Mouse (Mus musculus) ZHBTc4 (cell line): ENCODE data around the gene Gm20388.
"Not testable (repeated sequence)": the region's sequence is repeated elsewhere in the genome, so short reads cannot be mapped to it uniquely, and the experiment has no call there.

Experiments
- DNase-seq: peaks from one replicate; pipeline ENCODE4 v3.0.0-alpha.2; 2011; ENCODE audit warnings: low read depth, low spot score

Gene Gm20388

GRCm38 (mm10) chr8:123000311-123000710 lies 3089.7 kb downstream of the Gm20388 start:
- DNase-seq: no peak

GRCm38 (mm10) chr8:123004033-123004922 lies 3093.6 kb downstream of the Gm20388 start:
- no peak for DNase-seq

GRCm38 (mm10) chr8:123005328-123005727 lies 3094.7 kb downstream of the Gm20388 start:
- no peak for DNase-seq

- DNase-seq: no peak
These were observed 3095.2 kb downstream of the Gm20388 start for GRCm38 (mm10) chr8:123005805-123006204.

DNA sequence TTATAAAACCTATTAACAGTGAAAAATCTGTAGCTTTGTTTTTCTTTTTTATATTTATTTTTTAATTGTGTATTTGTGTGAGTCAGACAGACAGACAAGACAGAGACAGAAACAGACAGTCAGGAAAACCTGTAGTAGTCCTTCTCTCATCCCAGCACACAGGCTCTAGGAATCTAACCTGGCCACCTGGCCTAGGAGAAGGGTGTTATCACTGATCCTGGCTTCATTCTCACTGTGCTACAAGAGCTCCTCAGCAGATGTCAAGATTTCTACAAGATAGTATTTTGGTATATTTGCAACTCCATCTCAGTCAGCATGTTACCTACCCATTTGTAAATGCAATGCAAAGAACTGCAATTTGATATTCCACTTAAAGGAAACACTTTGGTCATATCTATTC lies 3100.7 kb downstream of the Gm20388 start:
- no peak for DNase-seq

GRCm38 (mm10) chr8:123014429-123014828 lies 3103.8 kb downstream of the Gm20388 start:
- DNase-seq: no peak

DNA sequence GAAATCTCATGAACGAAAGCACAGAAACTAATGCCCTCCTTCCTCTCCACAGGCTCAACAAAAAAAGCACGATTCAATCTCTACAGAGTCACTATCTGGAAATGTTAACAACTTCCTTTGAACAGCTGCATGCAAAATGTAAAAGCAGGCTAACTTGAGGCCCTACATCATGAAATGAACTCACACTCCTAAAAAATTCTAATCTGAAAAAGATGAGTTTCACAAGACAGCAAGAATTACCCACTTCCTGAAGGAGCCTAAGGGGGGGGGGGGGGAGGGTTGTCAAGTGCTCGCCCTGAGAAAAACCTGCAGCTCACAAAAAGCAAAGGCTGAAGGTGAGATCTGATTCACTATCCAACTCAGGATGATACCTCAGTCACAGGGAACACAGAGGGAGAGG lies 3104.4 kb downstream of the Gm20388 start:
- DNase-seq: no peak

DNA sequence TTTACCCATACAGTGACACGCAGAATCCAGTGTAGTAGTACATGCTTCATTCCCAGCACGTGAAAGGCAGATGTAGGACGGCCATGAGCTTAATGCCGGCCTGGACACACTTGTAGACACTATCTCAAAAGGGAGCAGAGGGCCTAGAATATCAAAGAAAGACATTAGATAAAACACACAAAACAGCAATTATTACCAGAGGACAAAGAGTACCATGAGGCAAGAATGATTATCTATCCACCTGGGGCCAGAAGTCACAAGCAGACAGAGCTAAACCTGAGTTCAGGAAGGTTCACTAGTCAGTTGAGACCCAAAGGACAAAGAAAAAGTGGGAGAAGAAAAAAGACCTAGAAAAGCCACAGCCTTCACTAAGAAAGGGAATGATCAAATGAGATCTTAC lies 3106.5 kb downstream of the Gm20388 start:
- DNase-seq: no peak

GRCm38 (mm10) chr8:123018484-123019164 lies 3108.0 kb downstream of the Gm20388 start:
- DNase-seq: no peak

GRCm38 (mm10) chr8:123020084-123020483 lies 3109.4 kb downstream of the Gm20388 start:
- no peak for DNase-seq

- no peak for DNase-seq
These were observed 3110.2 kb downstream of the Gm20388 start for GRCm38 (mm10) chr8:123020859-123021258.

DNA sequence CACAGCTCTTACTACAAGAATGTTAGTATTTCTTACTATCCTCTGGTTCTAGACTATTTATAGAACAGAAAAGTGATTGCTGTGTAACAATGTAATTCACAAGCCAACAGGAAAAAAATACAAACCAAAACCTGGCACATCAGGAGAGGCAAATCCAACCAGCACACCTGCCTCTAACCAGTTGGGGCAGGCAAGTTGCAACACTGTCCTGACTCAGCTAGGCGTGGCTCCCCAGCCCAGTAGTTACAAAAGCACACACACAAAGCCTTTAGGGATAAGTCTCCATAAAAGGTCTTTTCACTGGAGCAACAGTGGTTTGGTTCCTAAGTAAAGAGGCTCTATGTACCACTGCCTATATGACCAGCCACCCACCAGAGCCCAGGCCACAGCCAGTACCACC lies 3110.6 kb downstream of the Gm20388 start:
- peak; percentile 75 for DNase-seq

DNA sequence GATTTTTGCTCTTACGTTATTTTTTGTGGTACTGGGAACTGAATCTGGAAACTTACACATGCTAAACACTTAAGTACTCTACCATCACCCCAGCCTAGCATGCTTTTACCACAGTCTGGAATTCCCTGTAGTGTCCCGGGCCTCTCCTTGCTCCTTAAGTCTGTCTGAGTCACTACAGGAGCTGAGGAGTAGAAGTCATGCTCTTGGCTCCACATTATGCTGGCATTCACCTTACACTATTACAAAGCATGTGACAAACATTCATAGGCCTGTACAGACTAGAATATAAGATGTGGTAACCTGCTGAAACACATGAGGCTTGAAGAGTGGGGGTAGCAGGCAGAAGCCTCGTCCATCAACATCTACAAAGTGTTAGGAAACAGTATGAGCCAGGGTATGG lies 3112.1 kb downstream of the Gm20388 start:
- DNase-seq: no peak

DNA sequence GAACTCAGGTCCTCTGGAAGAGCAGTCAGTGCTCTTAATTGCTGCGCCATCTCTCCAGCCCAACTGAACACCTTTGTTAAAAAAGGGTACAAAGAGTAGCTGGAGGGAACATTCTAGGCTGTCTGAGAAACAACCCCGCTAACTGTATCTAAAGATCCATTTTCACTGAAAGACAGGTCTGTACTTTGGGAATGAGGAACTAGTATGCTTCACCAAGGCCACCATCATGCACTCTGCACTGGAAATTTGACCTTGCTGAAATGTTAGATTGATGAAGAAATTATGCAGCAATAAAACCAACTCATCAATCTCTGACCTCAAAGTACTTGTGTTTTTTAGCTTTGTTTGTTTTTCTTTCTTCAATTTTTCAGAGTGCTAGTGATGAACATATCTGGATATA lies 3113.6 kb downstream of the Gm20388 start:
- no peak for DNase-seq

DNA sequence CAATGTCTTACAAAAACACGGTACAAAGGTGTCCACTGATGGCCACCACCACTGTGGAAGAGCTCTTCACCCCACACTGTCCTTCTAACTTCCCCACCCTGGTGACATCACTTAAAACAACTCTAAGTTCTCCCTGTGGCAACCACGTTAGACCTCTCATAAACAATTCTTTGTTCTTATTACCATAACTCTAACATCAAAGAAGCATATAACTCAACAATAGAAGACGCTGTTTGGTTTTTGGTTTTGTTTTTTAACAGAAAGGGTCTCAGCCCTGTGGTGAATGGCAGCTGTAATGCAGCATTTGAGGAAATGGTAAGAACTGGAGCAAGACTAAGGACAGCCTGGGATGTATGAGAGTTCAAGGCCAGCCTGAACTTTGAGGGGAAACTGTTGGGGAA lies 3115.3 kb downstream of the Gm20388 start:
- no peak for DNase-seq

GRCm38 (mm10) chr8:123027786-123028185 lies 3117.1 kb downstream of the Gm20388 start:
- no peak for DNase-seq

DNA sequence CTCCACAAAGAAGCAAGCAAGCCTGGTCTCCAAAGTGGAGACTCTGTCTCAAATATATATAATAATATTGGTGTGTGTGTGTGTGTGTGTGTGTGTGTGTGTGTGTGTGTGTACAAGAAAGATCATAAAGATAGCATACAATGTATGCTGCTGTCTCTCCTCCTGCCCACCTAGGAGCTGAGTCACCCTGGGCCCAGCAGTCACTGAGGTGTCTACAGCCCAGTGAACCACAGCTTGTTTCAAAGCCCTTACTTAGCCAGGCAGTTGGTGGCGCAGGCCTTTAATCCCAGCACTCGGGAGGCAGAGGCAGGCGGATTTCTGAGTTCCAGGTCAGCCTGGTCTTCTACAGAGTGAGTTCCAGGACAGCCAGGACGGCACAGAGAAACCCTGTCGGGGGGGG lies 3119.4 kb downstream of the Gm20388 start:
- not testable (repeated sequence) for DNase-seq

- no peak for DNase-seq
These were observed 3120.8 kb downstream of the Gm20388 start for GRCm38 (mm10) chr8:123031321-123031978.

DNA sequence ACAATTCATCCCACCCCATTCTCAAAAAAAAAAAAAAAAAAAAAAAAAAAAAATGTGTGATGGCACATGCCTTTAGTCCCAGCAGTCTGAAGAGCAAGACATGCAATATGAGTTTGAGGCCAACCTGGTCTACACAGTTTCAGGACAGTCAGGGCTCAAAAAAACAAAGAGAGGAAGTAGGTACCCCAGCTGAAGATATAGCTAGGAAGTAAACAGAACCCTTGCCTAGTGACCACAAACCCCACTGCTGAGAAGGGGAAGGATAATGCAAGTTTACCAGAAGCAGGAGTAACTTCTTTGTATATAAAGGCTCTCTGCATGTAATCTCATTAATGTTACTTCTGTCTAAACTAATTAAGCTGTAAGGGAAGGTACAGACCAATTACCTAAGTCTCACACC lies 3122.1 kb downstream of the Gm20388 start:
- DNase-seq: no peak

DNA sequence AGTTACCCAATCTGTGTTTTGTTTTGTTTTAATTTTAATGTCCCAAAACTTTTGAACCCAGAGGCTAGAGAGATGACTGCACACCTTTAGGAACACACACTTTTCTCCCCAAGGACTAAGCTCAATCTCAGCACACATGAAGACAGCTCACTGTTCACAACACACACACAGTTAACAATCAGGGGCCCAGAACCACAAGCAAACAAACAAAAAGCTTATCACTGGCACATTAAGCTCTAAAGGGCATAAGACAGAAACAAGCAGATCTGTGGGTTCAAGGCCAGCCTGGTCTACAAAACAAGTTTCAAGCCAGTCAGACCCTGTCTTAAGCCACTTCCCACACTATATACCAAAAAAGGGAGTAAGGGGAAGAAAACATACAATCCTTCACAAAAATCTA lies 3122.8 kb downstream of the Gm20388 start:
- DNase-seq: no peak

DNA sequence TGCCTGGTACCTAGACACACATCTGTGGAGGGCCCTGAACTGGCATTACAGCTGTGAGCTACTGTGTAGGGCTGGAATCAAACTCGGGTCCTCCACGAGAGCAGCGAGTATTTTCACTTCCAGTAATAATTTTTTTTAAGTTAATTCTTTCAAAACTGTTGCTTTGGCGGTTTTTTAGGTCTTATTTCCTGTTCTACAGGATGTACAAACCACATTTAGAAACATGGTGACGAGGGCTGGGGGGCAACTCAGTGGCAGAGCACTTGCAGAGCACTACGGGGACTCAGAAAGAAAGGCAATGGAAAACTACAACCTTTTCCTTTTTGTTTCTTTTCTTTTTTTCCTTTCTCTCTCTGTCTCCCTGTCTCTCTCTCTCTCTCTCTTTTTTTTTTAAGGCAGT lies 3123.5 kb downstream of the Gm20388 start:
- DNase-seq: no peak

- peak; percentile 87 for DNase-seq
These were observed 3126.3 kb downstream of the Gm20388 start for GRCm38 (mm10) chr8:123036956-123037355.
